Mouse (Mus musculus): ENCODE results near the gene Cox16. TPM values are rescaled to one million over a fixed set of nuclear protein-coding genes. Genes with fewer than 3 reads are reported as not detected.

Cox16 gene
- 101 and 129 TPM in 2 replicates for polyA plus RNA-seq (2021; fragmentation: Nextera tagmentation)
- long read RNA-seq, experiment 1, transcript Cox16-202 (4 exons, 668 nt) = major isoform, 16 of 22 reads
- long read RNA-seq, experiment 1, partial matches to known transcripts = 0 of 22 reads
- long read RNA-seq, experiment 1, other reads (novel, unspliced or antisense) = 3 of 22 reads
- long read RNA-seq, experiment 2, transcript Cox16-202 (4 exons, 668 nt) = major isoform, 65 of 97 reads
- long read RNA-seq, experiment 2, transcript Cox16-201 (4 exons, 2,007 nt) = minor isoform, 10 of 97 reads
- long read RNA-seq, experiment 2, partial matches to known transcripts = 4 of 97 reads
- long read RNA-seq, experiment 2, other reads (novel, unspliced or antisense) = 12 of 97 reads

GRCm38 (mm10) chr12:81484727-81485191, at the start of gene Cox16:
Gene Cox16, minus strand, starts transcription at chr12:81485127.

GRCm38 (mm10) chr12:81532316-81533028, 47.5 kb upstream of the Cox16 start, which contains the start of the genes Gm20498 and Synj2bp:
Gene Gm20498, minus strand, starts transcription at chr12:81532905.
Gene Synj2bp, minus strand, starts transcription at chr12:81532911.

GRCm38 (mm10) chr12:81421846-81422245, 63.1 kb downstream of the Cox16 start, which contains the start of gene Adam4:
Gene Adam4, minus strand, starts transcription at chr12:81421946.

GRCm38 (mm10) chr12:81379364-81379763, 105.6 kb downstream of the Cox16 start, which contains the start of gene Gm4787:
Gene Gm4787, minus strand, starts transcription at chr12:81379464.

GRCm38 (mm10) chr12:81332875-81333421, 152.0 kb downstream of the Cox16 start, which contains the start of gene Slc8a3:
Gene Slc8a3, minus strand, starts transcription at chr12:81333180.

Other genes starting within 250 kb of the Cox16 start
- gene Slc8a3, start 151.9 kb downstream of the Cox16 start, polyA plus RNA-seq (2021; fragmentation: Nextera tagmentation) = 4.4 and 6.8 TPM in 2 replicates
- 0.13 and 0.16 TPM in 2 replicates for gene Gm4787, start 105.7 kb downstream of the Cox16 start, polyA plus RNA-seq (2021; fragmentation: Nextera tagmentation)
- gene Adam4, start 63.2 kb downstream of the Cox16 start, polyA plus RNA-seq (2021; fragmentation: Nextera tagmentation) = 0.11 and 0.17 TPM in 2 replicates
- 37.0 and 56.7 TPM in 2 replicates for gene Gm20498, start 47.8 kb upstream of the Cox16 start, polyA plus RNA-seq (2021; fragmentation: Nextera tagmentation)
- 16.6 and 29.6 TPM in 2 replicates for gene Synj2bp, start 47.8 kb upstream of the Cox16 start, polyA plus RNA-seq (2021; fragmentation: Nextera tagmentation)
- 0.18 and 0.20 TPM in 2 replicates for gene Adam21, start 83.3 kb upstream of the Cox16 start, polyA plus RNA-seq (2021; fragmentation: Nextera tagmentation)
- gene Med6, start 109.9 kb upstream of the Cox16 start, polyA plus RNA-seq (2021; fragmentation: Nextera tagmentation) = 36.8 and 42.7 TPM in 2 replicates
- 5.6 and 21.8 TPM in 2 replicates for gene Ttc9, start 146.1 kb upstream of the Cox16 start, polyA plus RNA-seq (2021; fragmentation: Nextera tagmentation)